Mouse (Mus musculus) neural tube, embryonic 14.5 days (tissue): ENCODE measurements around the gene Ltbp1. TPM values are rescaled to one million over a fixed set of nuclear protein-coding genes. Genes with fewer than 3 reads are reported as not detected.

Source experiments
- ATAC-seq: fragments of 200-750 bp; cut with Nextera tagmentation; 2 replicates; pipeline ENCODE4 v1.8.0; 2017; ENCODE audit warnings: low read depth, mild to moderate bottlenecking, moderate TSS enrichment, moderate library complexity
- H3K27ac ChIP-seq: fragments of 300-500 bp; sonication (generic); 2 replicates; pipeline ENCODE4 v1.5.1; 2014; ENCODE audit warnings: low read depth, mild to moderate bottlenecking, control low read depth, low read length, moderate library complexity, mixed read lengths
- H3K27me3 ChIP-seq: fragments of 300-500 bp; sonication (generic); 2 replicates; pipeline ENCODE4 v1.6.1; 2014; ENCODE audit warnings: low read length; ENCODE audit not compliant: control insufficient read depth, insufficient read depth
- H3K36me3 ChIP-seq: fragments of 300-500 bp; sonication (generic); 2 replicates; pipeline ENCODE4 v1.6.1; 2014; ENCODE audit warnings: low read length, mixed read lengths; ENCODE audit not compliant: control insufficient read depth, insufficient read depth
- H3K4me1 ChIP-seq: fragments of 300-500 bp; sonication (generic); 2 replicates; pipeline ENCODE4 v1.6.1; 2014; ENCODE audit warnings: low read length; ENCODE audit not compliant: control insufficient read depth, insufficient read depth
- H3K4me2 ChIP-seq: fragments of 300-500 bp; sonication (generic); 2 replicates; pipeline ENCODE4 v1.6.1; 2014; ENCODE audit warnings: mild to moderate bottlenecking, low read depth, low read length, control low read depth
- H3K4me3 ChIP-seq: fragments of 300-500 bp; sonication (generic); 2 replicates; pipeline ENCODE4 v1.5.1; 2014; ENCODE audit warnings: low read depth, low read length, control low read depth, mixed read lengths
- H3K9ac ChIP-seq: fragments of 300-500 bp; sonication (generic); replicated peaks from 2 replicates; pipeline ENCODE4 v1.6.1; 2014; ENCODE audit warnings: low read depth, mild to moderate bottlenecking, control low read depth, low read length, mixed read lengths
- H3K9me3 ChIP-seq: fragments of 300-500 bp; sonication (generic); 2 replicates; pipeline ENCODE4 v1.6.1; 2016; ENCODE audit warnings: low read length; ENCODE audit not compliant: control insufficient read depth
- WGBS: fragments of 180-500 bp; shearing (Covaris S2); extraction: QIAGEN DNeasy Blood & Tissue Kit; methylation state at CpG from one replicate; pipeline ENCODE4 v1.1.7; 2014; 5-methylcytosine and 5-hydroxymethylcytosine counted together
- polyA plus RNA-seq: library from polyadenylated mRNA; unstranded; fragments of >200 nt; fragmentation: Nextera tagmentation; extraction: Ambion mirVana; gene quantifications from 2 replicates; pipeline ENCODE4 v1.2.1, GENCODE M21; 2014

The Ltbp1 gene
- polyA plus RNA-seq, 1 experiment from 2014 or later, result 2.5 TPM

DNA sequence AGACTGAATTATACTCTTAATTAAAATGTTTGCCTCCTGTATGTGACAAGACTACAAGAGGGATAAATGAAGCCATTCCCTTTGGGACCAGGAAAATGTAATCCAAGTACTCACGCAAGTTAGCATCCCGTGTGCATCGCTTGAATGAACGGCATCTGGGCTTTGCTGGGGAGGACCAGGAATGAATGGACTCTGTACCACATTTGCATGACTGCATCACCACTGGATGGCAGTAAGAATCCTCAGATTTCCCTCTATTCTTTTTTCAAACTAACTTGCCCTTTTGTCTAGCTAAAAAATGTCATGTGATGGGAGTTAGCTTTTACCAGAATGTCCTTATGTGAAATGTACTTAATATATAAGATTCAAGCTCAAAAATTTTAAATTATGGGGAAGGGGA lies 401.0 kb downstream of the Ltbp1 start:
- Histone ChIP-seq H3K9ac (no peak overlapping the region), H3K27ac (no peak overlapping the region), H3K9me3 (no peaks in the 10 kb centered on the region), H3K4me3 (no peak overlapping the region), H3K4me1 (no peaks in the 10 kb centered on the region), H3K36me3 (no peaks in the 10 kb centered on the region), H3K4me2 (no peak overlapping the region), H3K27me3 (no peaks in the 10 kb centered on the region)
- 38% methylated on average over 4 of the region's 4 CpGs for WGBS
- ATAC-seq, result peak; percentile 65; the same call in 1 of the 2 replicates

DNA sequence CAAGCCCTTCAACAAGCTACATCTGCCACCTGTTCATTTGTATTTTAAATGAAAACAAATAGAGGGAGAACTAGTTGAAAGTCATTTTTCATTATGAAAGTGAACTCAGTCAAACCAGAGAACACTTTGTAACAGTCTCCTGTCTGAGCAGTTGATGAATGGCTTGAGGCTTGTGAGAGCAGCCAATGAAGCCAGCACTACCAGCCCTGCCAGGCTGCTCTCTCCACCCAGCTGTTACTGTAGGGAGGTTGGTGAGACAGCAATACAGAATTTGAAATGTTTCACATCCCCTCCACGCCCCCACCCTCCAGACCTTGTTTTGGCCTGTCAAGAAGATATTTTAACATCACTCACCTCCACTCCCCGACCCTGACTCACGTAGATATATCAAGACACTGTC lies 411.5 kb downstream of the Ltbp1 start:
- WGBS, result 88% methylated on average over 3 of the region's 3 CpGs
- H3K4me1 ChIP-seq, result no peaks in the 10 kb centered on the region
- no peak for ATAC-seq

GRCm38 (mm10) chr17:75434152-75434551 lies 428.8 kb downstream of the Ltbp1 start:
- Histone ChIP-seq H3K9ac (no peak overlapping the region), H3K4me1 (no peaks in the 10 kb centered on the region), H3K9me3 (no peaks in the 10 kb centered on the region), H3K27ac (no peak overlapping the region), H3K4me3 (no peak overlapping the region), H3K27me3 (no peaks in the 10 kb centered on the region), H3K36me3 (no peaks in the 10 kb centered on the region), H3K4me2 (no peak overlapping the region)
- WGBS, result 92% methylated on average over 2 of the region's 2 CpGs
- ATAC-seq, result no peak

More for the DNA sequence above, 411.5 kb downstream of the Ltbp1 start:
- Histone ChIP-seq H3K27me3 (no peaks in the 10 kb centered on the region), H3K36me3 (no peaks in the 10 kb centered on the region), H3K27ac (no peak overlapping the region), H3K9me3 (no peaks in the 10 kb centered on the region), H3K9ac (no peak overlapping the region), H3K4me2 (no peak overlapping the region), H3K4me3 (no peak overlapping the region)

DNA sequence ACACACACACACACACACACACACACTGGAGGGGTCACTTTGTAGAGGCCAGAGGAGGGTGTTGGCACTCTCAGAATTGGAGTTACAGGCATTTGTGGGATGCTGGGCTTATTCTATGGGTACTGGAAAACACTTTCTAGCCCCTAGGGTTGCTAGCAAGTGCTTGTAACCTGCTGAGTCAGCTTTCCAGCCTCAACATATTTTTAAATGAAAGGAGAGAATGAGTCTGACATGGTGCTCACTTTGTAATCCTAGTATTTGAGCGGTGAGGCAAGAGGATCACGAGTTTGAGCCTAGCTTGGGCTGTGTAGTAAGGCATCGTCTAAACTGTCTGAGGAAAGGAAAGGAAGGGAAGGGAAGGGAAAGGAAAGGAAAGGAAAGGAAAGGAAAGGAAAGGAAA lies 429.5 kb downstream of the Ltbp1 start:
- no peaks in the 10 kb centered on the region for H3K27me3 ChIP-seq
- H3K36me3 ChIP-seq, result no peaks in the 10 kb centered on the region
- no peak overlapping the region for H3K4me3 ChIP-seq
- H3K27ac ChIP-seq, result no peak overlapping the region
- no peak overlapping the region for H3K9ac ChIP-seq
- 81% methylated on average over 3 of the region's 3 CpGs for WGBS
- no peak for ATAC-seq
- no peak overlapping the region for H3K4me2 ChIP-seq
- H3K9me3 ChIP-seq, result no peaks in the 10 kb centered on the region
- H3K4me1 ChIP-seq, result no peaks in the 10 kb centered on the region

- 63% methylated on average over 6 of the region's 6 CpGs for WGBS
- 0 out of 2 replicates have a peak within 1 kb of the TSS, but pooled peaks have one; percentile 1 for H3K4me3 ChIP-seq
Observed at GRCm38 (mm10) chr17:75435599-75435998, 430.2 kb downstream of the Ltbp1 start, which contains the start of gene Rasgrp3. TSS of gene Rasgrp3 (plus strand) at chr17:75435896.

DNA sequence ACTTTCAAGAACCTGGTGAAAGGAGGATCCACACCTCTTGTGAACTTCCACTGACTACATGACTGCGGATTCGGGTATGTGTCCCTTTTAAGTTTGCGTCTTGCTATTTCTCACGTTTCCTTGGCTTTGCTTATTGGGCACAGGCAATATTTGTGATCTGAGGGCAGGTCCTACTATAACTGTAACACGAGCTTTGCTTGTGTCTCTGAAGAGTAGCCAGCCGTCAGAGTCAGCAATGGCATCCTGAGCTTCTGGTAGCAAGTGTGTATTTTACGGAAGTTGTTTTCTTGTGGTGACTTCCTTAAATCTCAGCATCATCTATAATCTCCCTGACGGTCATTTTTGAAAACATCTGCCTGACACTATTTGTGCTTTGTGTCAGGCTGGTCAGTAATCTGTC lies 430.7 kb downstream of the Ltbp1 start:
- Histone ChIP-seq H3K27me3 (no peaks in the 10 kb centered on the region), H3K36me3 (no peaks in the 10 kb centered on the region), H3K4me3 (0 out of 2 replicates have a peak overlapping the region, but pooled peaks have one; percentile 1), H3K4me2 (no peak overlapping the region), H3K4me1 (peaks cover 4% of the 10 kb centered on the region; the same call in 1 of the 2 replicates), H3K27ac (no peak overlapping the region), H3K9me3 (no peaks in the 10 kb centered on the region), H3K9ac (no peak overlapping the region)
- 78% methylated on average over 8 of the region's 8 CpGs for WGBS
- ATAC-seq, result no peak

More at GRCm38 (mm10) chr17:75435599-75435998, 430.2 kb downstream of the Ltbp1 start, which contains the start of gene Rasgrp3:
- Histone ChIP-seq H3K27ac (no peak within 1 kb of the TSS), H3K9ac (no peak within 1 kb of the TSS; the same call in 1 of the 2 replicates), H3K9me3 (no peaks in the 10 kb centered on the region), H3K4me1 (no peaks in the 10 kb centered on the region; the same call in 1 of the 2 replicates), H3K36me3 (no peaks in the 10 kb centered on the region), H3K4me2 (no peak within 1 kb of the TSS), H3K27me3 (no peaks in the 10 kb centered on the region)
- no peak for ATAC-seq

GRCm38 (mm10) chr17:75436819-75437218 lies 431.5 kb downstream of the Ltbp1 start:
- Histone ChIP-seq H3K9ac (no peak overlapping the region; the same call in 1 of the 2 replicates), H3K27me3 (no peaks in the 10 kb centered on the region), H3K36me3 (no peaks in the 10 kb centered on the region), H3K27ac (no peak overlapping the region), H3K9me3 (no peaks in the 10 kb centered on the region), H3K4me3 (0 out of 2 replicates have a peak overlapping the region, but pooled peaks have one; percentile 1), H3K4me2 (no peak overlapping the region), H3K4me1 (peaks cover 5% of the 10 kb centered on the region; the same call in 1 of the 2 replicates)
- 81% methylated on average over 6 of the region's 6 CpGs for WGBS
- no peak for ATAC-seq

- WGBS, result 76% methylated on average over 11 of the region's 11 CpGs
- H3K4me3 ChIP-seq, result no peak overlapping the region
- no peaks in the 10 kb centered on the region for H3K9me3 ChIP-seq
Observed at GRCm38 (mm10) chr17:75437239-75437750, 431.9 kb downstream of the Ltbp1 start.

GRCm38 (mm10) chr17:75438162-75438561 lies 432.8 kb downstream of the Ltbp1 start:
- Histone ChIP-seq H3K9ac (no peak overlapping the region), H3K4me3 (no peak overlapping the region), H3K9me3 (no peaks in the 10 kb centered on the region), H3K4me1 (peaks cover 5% of the 10 kb centered on the region; the same call in 1 of the 2 replicates), H3K4me2 (no peak overlapping the region), H3K27me3 (no peaks in the 10 kb centered on the region), H3K27ac (no peak overlapping the region), H3K36me3 (no peaks in the 10 kb centered on the region)
- ATAC-seq, result no peak
- WGBS, result 70% methylated on average over 5 of the region's 5 CpGs

More at GRCm38 (mm10) chr17:75437239-75437750, 431.9 kb downstream of the Ltbp1 start:
- ATAC-seq, result no peak
- Histone ChIP-seq H3K36me3 (no peaks in the 10 kb centered on the region), H3K27ac (no peak overlapping the region), H3K4me1 (peaks cover 5% of the 10 kb centered on the region; the same call in 1 of the 2 replicates), H3K9ac (no peak overlapping the region; the same call in 1 of the 2 replicates), H3K27me3 (no peaks in the 10 kb centered on the region), H3K4me2 (no peak overlapping the region)
